Mouse (Mus musculus) T-cell, adult 2 months (primary cell): ENCODE data around the gene Dennd5a.

Experiments used
- DNase-seq: peaks from one replicate; pipeline ENCODE4 v3.0.0; 2022; ENCODE audit warnings: low spot score

Dennd5a gene

GRCm38 (mm10) chr7:109963707-109964106, 3.4 kb upstream of the Dennd5a start:
- no peak for DNase-seq

GRCm38 (mm10) chr7:109962596-109962995, 2.3 kb upstream of the Dennd5a start:
- no peak for DNase-seq

GRCm38 (mm10) chr7:109961570-109961969, 1.3 kb upstream of the Dennd5a start:
- no peak for DNase-seq

- no peak for DNase-seq
These were observed 414 bp upstream of the Dennd5a start for GRCm38 (mm10) chr7:109960613-109961154.

- peak; percentile 34 for DNase-seq
These were observed 1.2 kb downstream of the Dennd5a start for GRCm38 (mm10) chr7:109958843-109959715.

- no peak for DNase-seq
These were observed 2.1 kb downstream of the Dennd5a start for GRCm38 (mm10) chr7:109957996-109958789.

GRCm38 (mm10) chr7:109954622-109955401, 5.5 kb downstream of the Dennd5a start:
- DNase-seq: no peak

GRCm38 (mm10) chr7:109951297-109951696, 9.0 kb downstream of the Dennd5a start:
- DNase-seq: peak; percentile 81

- DNase-seq: no peak
These were observed 15.7 kb downstream of the Dennd5a start for GRCm38 (mm10) chr7:109944421-109945034.

- no peak for DNase-seq
These were observed 30.6 kb downstream of the Dennd5a start for GRCm38 (mm10) chr7:109929628-109930027.

GRCm38 (mm10) chr7:109928365-109928764, 31.9 kb downstream of the Dennd5a start:
- no peak for DNase-seq

GRCm38 (mm10) chr7:109924965-109925364, 35.3 kb downstream of the Dennd5a start:
- DNase-seq: no peak

GRCm38 (mm10) chr7:109922889-109923288, 37.4 kb downstream of the Dennd5a start:
- DNase-seq: no peak

GRCm38 (mm10) chr7:109906165-109906564, 54.1 kb downstream of the Dennd5a start:
- no peak for DNase-seq

- DNase-seq: peak; percentile 2
These were observed 59.3 kb downstream of the Dennd5a start for GRCm38 (mm10) chr7:109900921-109901320.

- no peak for DNase-seq
These were observed 61.4 kb downstream of the Dennd5a start for GRCm38 (mm10) chr7:109898911-109899310.

GRCm38 (mm10) chr7:109892530-109892929, 67.7 kb downstream of the Dennd5a start:
- peak; percentile 34 for DNase-seq

- DNase-seq: no peak
These were observed 68.5 kb downstream of the Dennd5a start for GRCm38 (mm10) chr7:109891786-109892185.

GRCm38 (mm10) chr7:109890256-109890655, 70.0 kb downstream of the Dennd5a start:
- DNase-seq: no peak

GRCm38 (mm10) chr7:109889300-109889699, 71.0 kb downstream of the Dennd5a start:
- no peak for DNase-seq

GRCm38 (mm10) chr7:109886249-109886648, 74.0 kb downstream of the Dennd5a start:
- no peak for DNase-seq
